Comparison of ENCODE assay signal across 23 mouse cellular contexts in genomic region chr4:57148182-57148581, GRCm38 (mm10). TPM values are rescaled to one million over a fixed set of nuclear protein-coding genes. Genes with fewer than 3 reads are reported as not detected.
DNase-seq lines count a peak whose midpoint lies in the region; ATAC-seq and TF ChIP-seq lines count a peak whose summit lies in the region.
"Had no signal": no experiment of that assay in that cellular context is flagged by ENCODE, and none has a peak within 500 bp of the region (broad histone marks: within the 10 kb centered on the region; RNA-seq: fewer than 3 reads in every experiment).

No protein-coding gene starts in this region.

- no peaks in the 10 kb centered on the region for H3K27me3 ChIP-seq in limb, embryonic 14.5 days (ENCODE audit: control insufficient read depth, insufficient read depth, low read length)
- H3K27me3 ChIP-seq in limb, embryonic 10.5 days (ENCODE audit: low read depth, poor library complexity, severe bottlenecking), result peaks cover 26% of the 10 kb centered on the region
- peaks cover 19% of the 10 kb centered on the region for H3K27me3 ChIP-seq in liver, embryonic 11.5 days (replicated peaks; ENCODE audit: control insufficient read depth, insufficient read depth, low read length)
- H3K27me3 ChIP-seq: embryonic facial prominence, embryonic 12.5 days had no signal

- no peak overlapping the region for H3K4me3 ChIP-seq in limb, embryonic 14.5 days (replicated peaks; ENCODE audit: low read length)
- no peak overlapping the region for H3K4me3 ChIP-seq in limb, embryonic 10.5 days
- H3K4me3 ChIP-seq in liver, embryonic 11.5 days (ENCODE audit: low read depth, low read length), result no peak overlapping the region
- H3K4me3 ChIP-seq: embryonic facial prominence, embryonic 10.5 days; embryonic facial prominence, embryonic 12.5 days; forebrain, embryonic 13.5 days; forebrain, embryonic 15.5 days had no signal

- WGBS in limb, embryonic 14.5 days, result 66% methylated on average over 3 of the region's 3 CpGs
- WGBS in limb, embryonic 10.5 days, result 73% methylated on average over 3 of the region's 3 CpGs
- WGBS in liver, embryonic 11.5 days, result 53% methylated on average over 3 of the region's 3 CpGs

- no peak overlapping the region for H3K9ac ChIP-seq in limb, embryonic 14.5 days (ENCODE audit: low read depth, low read length, severe bottlenecking)
- H3K9ac ChIP-seq in liver, embryonic 11.5 days (ENCODE audit: low read depth, low read length), result no peak overlapping the region
- H3K9ac ChIP-seq: embryonic facial prominence, embryonic 12.5 days; forebrain, embryonic 13.5 days; forebrain, embryonic 15.5 days; forebrain, postnatal 0 days had no signal

- no peak overlapping the region for H3K27ac ChIP-seq in limb, embryonic 14.5 days (replicated peaks; ENCODE audit: low read depth, low read length)
- H3K27ac ChIP-seq in limb, embryonic 10.5 days, result no peak overlapping the region
- H3K27ac ChIP-seq in liver, embryonic 11.5 days (ENCODE audit: low read depth, low read length), result no peak overlapping the region
- H3K27ac ChIP-seq: embryonic facial prominence, embryonic 10.5 days; embryonic facial prominence, embryonic 12.5 days; forebrain, embryonic 13.5 days; forebrain, embryonic 15.5 days had no signal

- TF ChIP-seq POLR2A in limb, embryonic 14.5 days (IDR thresholded peaks at IDR 0.05; ENCODE audit: borderline replicate concordance, extremely low read depth, insufficient read depth, insufficient read length), result no peak

- no peaks in the 10 kb centered on the region for H3K36me3 ChIP-seq in limb, embryonic 14.5 days (ENCODE audit: control insufficient read depth, insufficient read depth, low read length)
- H3K36me3 ChIP-seq in limb, embryonic 10.5 days, result no peaks in the 10 kb centered on the region
- H3K36me3 ChIP-seq in liver, embryonic 11.5 days (ENCODE audit: control insufficient read depth, insufficient read depth, low read length), result no peaks in the 10 kb centered on the region
- H3K36me3 ChIP-seq: embryonic facial prominence, embryonic 10.5 days; embryonic facial prominence, embryonic 12.5 days; forebrain, embryonic 15.5 days had no signal

- H3K4me2 ChIP-seq in limb, embryonic 14.5 days (replicated peaks; ENCODE audit: low read depth, low read length, severe bottlenecking), result no peak overlapping the region
- H3K4me2 ChIP-seq in liver, embryonic 11.5 days, result no peak overlapping the region
- H3K4me2 ChIP-seq: embryonic facial prominence, embryonic 12.5 days; forebrain, embryonic 13.5 days; forebrain, embryonic 15.5 days had no signal

- H3K9me3 ChIP-seq in limb, embryonic 14.5 days (ENCODE audit: control insufficient read depth, low read length), result no peaks in the 10 kb centered on the region
- H3K9me3 ChIP-seq in limb, embryonic 10.5 days (replicated peaks), result no peaks in the 10 kb centered on the region
- no peaks in the 10 kb centered on the region for H3K9me3 ChIP-seq in liver, embryonic 11.5 days (ENCODE audit: control insufficient read depth, low read length)
- H3K9me3 ChIP-seq: embryonic facial prominence, embryonic 10.5 days; embryonic facial prominence, embryonic 12.5 days; forebrain, embryonic 13.5 days; forebrain, embryonic 15.5 days had no signal

- H3K4me1 ChIP-seq in limb, embryonic 14.5 days (ENCODE audit: control insufficient read depth, insufficient read depth, low read length), result peaks cover 2% of the 10 kb centered on the region
- peaks cover 10% of the 10 kb centered on the region for H3K4me1 ChIP-seq in limb, embryonic 10.5 days
- peaks cover 7% of the 10 kb centered on the region; the same call in 1 of the 2 replicates for H3K4me1 ChIP-seq in liver, embryonic 11.5 days (replicated peaks; ENCODE audit: control insufficient read depth, insufficient read depth, low read length)

- no peak for DNase-seq in limb, embryonic 14.5 days (ENCODE audit: low spot score)
- DNase-seq in limb, embryonic 10.5 days (ENCODE audit: low spot score), result no peak
- DNase-seq in retina, postnatal 1 day, result peak; percentile 25
- no peak for DNase-seq in retina, embryonic 14.5 days (ENCODE audit: low spot score)
- DNase-seq in ES-CJ7 (ENCODE audit: low read depth, low spot score) (peak; percentile 43), ZHBTc4 (ENCODE audit: low read depth, low spot score) (peak; percentile 64)
- no peak for DNase-seq in left cerebral cortex, postnatal 14 days (ENCODE audit: low spot score in 2 of 2)
- no peak for DNase-seq in liver, embryonic 11.5 days (ENCODE audit: low spot score)
- DNase-seq: adrenal gland, adult 2 months; adrenal gland, postnatal 10 days; adrenal gland, postnatal 25 days; cerebellum, adult 11 months; cerebellum, adult 18-20 months; cerebellum, adult 8-10 months; cerebellum, adult 9-11 months; cerebellum, postnatal 14 days; forebrain, postnatal 0 days had no signal

- ATAC-seq in limb, embryonic 14.5 days (ENCODE audit: low FRiP score, low read depth), result 0 out of 2 replicates have a peak, but pooled peaks have one; percentile 20
- ATAC-seq in liver, embryonic 11.5 days (replicated peaks; ENCODE audit: low FRiP score), result no peak
- ATAC-seq: CD4-positive, CD25-positive, alpha-beta regulatory T cell, adult 4 months; forebrain, embryonic 13.5 days; forebrain, embryonic 15.5 days; forebrain, postnatal 0 days had no signal

- intact Hi-C loops in left cerebral cortex, postnatal 14 days (cut with DNase I), result loop anchor here (10.0 kb wide), 1 partner anchor 203 kb away; the partner anchor contains the start of gene Tmem245

RNA-seq across cellular contexts. Expression of gene Epb41l4b, which starts 4.9 kb away (rescaled TPM):
- polyA plus RNA-seq in limb, embryonic 14.5 days (2012; rRNA removed), result 12.2 and 12.3 TPM in 2 replicates
- 5.3 and 5.6 TPM in 2 replicates for polyA plus RNA-seq in limb, embryonic 14.5 days (2014; fragmentation: Nextera tagmentation; extraction: Ambion mirVana)
- polyA plus RNA-seq in limb, embryonic 10.5 days (2016; fragmentation: Nextera tagmentation; extraction: Ambion mirVana), result 1.1 and 1.6 TPM in 2 replicates
- total RNA-seq in left cerebral cortex, postnatal 14 days (2021), result 10 to 100 TPM; 17.9 to 21.3 TPM
- polyA plus RNA-seq in liver, embryonic 11.5 days (2014; fragmentation: Nextera tagmentation; extraction: Ambion mirVana), result 2.1 and 2.3 TPM in 2 replicates
- total RNA-seq: MEL had no signal
- polyA plus RNA-seq: CD4-positive, CD25-positive, alpha-beta regulatory T cell, adult 4 months had no signal

Comparison
In these comparisons a context has a peak if more than half of its experiments do, and no peak if none do; other contexts are left out.
1. DNase-seq: peak in retina, postnatal 1 day (single experiment), ES-CJ7 (single experiment) and ZHBTc4 (single experiment); none in limb, embryonic 14.5 days (single experiment), limb, embryonic 10.5 days (single experiment), retina, embryonic 14.5 days (single experiment), left cerebral cortex, postnatal 14 days (0 of 2) and liver, embryonic 11.5 days (single experiment).